Mouse (Mus musculus) megakaryocyte, embryonic 14.5 days (primary cell): Measurements from ENCODE around the gene Upf3b.

Experiments used
- FLI1 ChIP-seq: IDR thresholded peaks from 2 replicates; pipeline ENCODE4 v1.6.1; 2012; ENCODE audit warnings: low read length, inconsistent platforms, mixed read lengths
- GATA1 ChIP-seq: IDR thresholded peaks from 3 replicates; pipeline ENCODE4 v1.6.1; 2012; ENCODE audit warnings: mixed read lengths, low read length, inconsistent platforms, borderline replicate concordance

GRCm38 (mm10) chrX:37119585-37119984 lies 9.5 kb upstream of the Upf3b start:
- TF ChIP-seq GATA1 (no peak), FLI1 (no peak)
